Mouse (Mus musculus): ENCODE measurements around the gene Sppl3. TPM values are rescaled to one million over a fixed set of nuclear protein-coding genes. Genes with fewer than 3 reads are reported as not detected.

Gene Sppl3
- polyA plus RNA-seq, 1 experiment = 93.9 TPM

GRCm38 (mm10) chr5:114969064-114969463 lies 41.9 kb upstream of the Sppl3 start:
- H3K27ac ChIP-seq (ENCODE audit: control insufficient read depth, insufficient read depth, low read depth, low read length) = no peak overlapping the region
- TF ChIP-seq CTCF (IDR thresholded peaks at IDR 0.05; ENCODE audit: control insufficient read depth, insufficient read depth, insufficient replicate concordance, low read depth, low read length) (no peak), POLR2A (IDR thresholded peaks at IDR 0.05; ENCODE audit: control insufficient read depth, low read depth, low read length) (no peak)

GRCm38 (mm10) chr5:114969609-114970215 lies 41.2 kb upstream of the Sppl3 start:
- Histone ChIP-seq H3K27me3 (ENCODE audit: control insufficient read depth, insufficient read depth, low read length) (no peaks in the 10 kb centered on the region), H3K4me1 (ENCODE audit: control insufficient read depth, insufficient read depth, low read length) (no peaks in the 10 kb centered on the region)
- TF ChIP-seq POLR2A (IDR thresholded peaks at IDR 0.05; ENCODE audit: control insufficient read depth, low read depth, low read length) = no peak
- no peak for TF ChIP-seq CTCF (IDR thresholded peaks at IDR 0.05; ENCODE audit: control insufficient read depth, insufficient read depth, insufficient replicate concordance, low read depth, low read length)

More at GRCm38 (mm10) chr5:114969064-114969463, 41.9 kb upstream of the Sppl3 start:
- H3K27me3 ChIP-seq (ENCODE audit: control insufficient read depth, insufficient read depth, low read length) = no peaks in the 10 kb centered on the region
- no peak overlapping the region for H3K4me3 ChIP-seq (ENCODE audit: control insufficient read depth, low read depth, low read length)
- no peaks in the 10 kb centered on the region for H3K36me3 ChIP-seq (ENCODE audit: control insufficient read depth, insufficient read depth, low read length)
- no peaks in the 10 kb centered on the region for H3K4me1 ChIP-seq (ENCODE audit: control insufficient read depth, insufficient read depth, low read length)

GRCm38 (mm10) chr5:114970824-114971227 lies 40.1 kb upstream of the Sppl3 start, which contains the start of gene Hnf1a:
Hnf1a (minus strand) TSS chr5:114971094.
- no peak within 1 kb of the TSS for H3K4me3 ChIP-seq (ENCODE audit: control insufficient read depth, low read depth, low read length)
- no peaks in the 10 kb centered on the region for H3K36me3 ChIP-seq (ENCODE audit: control insufficient read depth, insufficient read depth, low read length)
- TF ChIP-seq CTCF (IDR thresholded peaks at IDR 0.05; ENCODE audit: control insufficient read depth, insufficient read depth, insufficient replicate concordance, low read depth, low read length) (no peak), POLR2A (IDR thresholded peaks at IDR 0.05; ENCODE audit: control insufficient read depth, low read depth, low read length) (no peak)
- H3K27ac ChIP-seq (ENCODE audit: control insufficient read depth, insufficient read depth, low read depth, low read length) = no peak within 1 kb of the TSS
- no peaks in the 10 kb centered on the region for H3K4me1 ChIP-seq (ENCODE audit: control insufficient read depth, insufficient read depth, low read length)
- H3K27me3 ChIP-seq (ENCODE audit: control insufficient read depth, insufficient read depth, low read length) = no peaks in the 10 kb centered on the region

More at GRCm38 (mm10) chr5:114969609-114970215, 41.2 kb upstream of the Sppl3 start:
- Histone ChIP-seq H3K4me3 (ENCODE audit: control insufficient read depth, low read depth, low read length) (no peak overlapping the region), H3K36me3 (ENCODE audit: control insufficient read depth, insufficient read depth, low read length) (no peaks in the 10 kb centered on the region), H3K27ac (ENCODE audit: control insufficient read depth, insufficient read depth, low read depth, low read length) (no peak overlapping the region)

- no peak overlapping the region for H3K4me3 ChIP-seq (ENCODE audit: control insufficient read depth, low read depth, low read length)
- no peak for TF ChIP-seq CTCF (IDR thresholded peaks at IDR 0.05; ENCODE audit: control insufficient read depth, insufficient read depth, insufficient replicate concordance, low read depth, low read length)
- TF ChIP-seq POLR2A (IDR thresholded peaks at IDR 0.05; ENCODE audit: control insufficient read depth, low read depth, low read length) = no peak
Measured at GRCm38 (mm10) chr5:114972201-114972600, 38.7 kb upstream of the Sppl3 start.

GRCm38 (mm10) chr5:114973131-114973530 lies 37.8 kb upstream of the Sppl3 start:
- no peaks in the 10 kb centered on the region for H3K36me3 ChIP-seq (ENCODE audit: control insufficient read depth, insufficient read depth, low read length)
- H3K27ac ChIP-seq (ENCODE audit: control insufficient read depth, insufficient read depth, low read depth, low read length) = no peak overlapping the region
- H3K4me1 ChIP-seq (ENCODE audit: control insufficient read depth, insufficient read depth, low read length) = no peaks in the 10 kb centered on the region
- H3K27me3 ChIP-seq (ENCODE audit: control insufficient read depth, insufficient read depth, low read length) = no peaks in the 10 kb centered on the region
- no peak for TF ChIP-seq CTCF (IDR thresholded peaks at IDR 0.05; ENCODE audit: control insufficient read depth, insufficient read depth, insufficient replicate concordance, low read depth, low read length)
- TF ChIP-seq POLR2A (IDR thresholded peaks at IDR 0.05; ENCODE audit: control insufficient read depth, low read depth, low read length) = no peak
- H3K4me3 ChIP-seq (ENCODE audit: control insufficient read depth, low read depth, low read length) = no peak overlapping the region

More at GRCm38 (mm10) chr5:114972201-114972600, 38.7 kb upstream of the Sppl3 start:
- H3K27me3 ChIP-seq (ENCODE audit: control insufficient read depth, insufficient read depth, low read length) = no peaks in the 10 kb centered on the region
- no peak overlapping the region for H3K27ac ChIP-seq (ENCODE audit: control insufficient read depth, insufficient read depth, low read depth, low read length)
- no peaks in the 10 kb centered on the region for H3K36me3 ChIP-seq (ENCODE audit: control insufficient read depth, insufficient read depth, low read length)
- no peaks in the 10 kb centered on the region for H3K4me1 ChIP-seq (ENCODE audit: control insufficient read depth, insufficient read depth, low read length)

- H3K27ac ChIP-seq (ENCODE audit: control insufficient read depth, insufficient read depth, low read depth, low read length) = no peak overlapping the region
- TF ChIP-seq POLR2A (IDR thresholded peaks at IDR 0.05; ENCODE audit: control insufficient read depth, low read depth, low read length) = no peak
- no peak for TF ChIP-seq CTCF (IDR thresholded peaks at IDR 0.05; ENCODE audit: control insufficient read depth, insufficient read depth, insufficient replicate concordance, low read depth, low read length)
- no peaks in the 10 kb centered on the region for H3K27me3 ChIP-seq (ENCODE audit: control insufficient read depth, insufficient read depth, low read length)
- H3K4me3 ChIP-seq (ENCODE audit: control insufficient read depth, low read depth, low read length) = no peak overlapping the region
- H3K36me3 ChIP-seq (ENCODE audit: control insufficient read depth, insufficient read depth, low read length) = no peaks in the 10 kb centered on the region
- H3K4me1 ChIP-seq (ENCODE audit: control insufficient read depth, insufficient read depth, low read length) = peaks cover 10% of the 10 kb centered on the region
Measured at GRCm38 (mm10) chr5:114976935-114977334, 34.0 kb upstream of the Sppl3 start.

GRCm38 (mm10) chr5:114978473-114978872 lies 32.5 kb upstream of the Sppl3 start:
- Histone ChIP-seq H3K27ac (ENCODE audit: control insufficient read depth, insufficient read depth, low read depth, low read length) (no peak overlapping the region), H3K4me3 (ENCODE audit: control insufficient read depth, low read depth, low read length) (no peak overlapping the region), H3K4me1 (ENCODE audit: control insufficient read depth, insufficient read depth, low read length) (peaks cover 10% of the 10 kb centered on the region), H3K36me3 (ENCODE audit: control insufficient read depth, insufficient read depth, low read length) (no peaks in the 10 kb centered on the region), H3K27me3 (ENCODE audit: control insufficient read depth, insufficient read depth, low read length) (no peaks in the 10 kb centered on the region)
- TF ChIP-seq CTCF (IDR thresholded peaks at IDR 0.05; ENCODE audit: control insufficient read depth, insufficient read depth, insufficient replicate concordance, low read depth, low read length) (no peak), POLR2A (IDR thresholded peaks at IDR 0.05; ENCODE audit: control insufficient read depth, low read depth, low read length) (no peak)
